Mouse (Mus musculus) CH12.LX (cell line): ENCODE measurements around the gene Foxo1.

ENCODE experiments used
- CTCF ChIP-seq, 2 experiments: IDR thresholded peaks in 1 of 2; conservative IDR thresholded peaks in 1 of 2; 2 replicates each; pipeline ENCODE4 v1.5.1; 2011 to 2012; ENCODE audit warnings: low read depth in 2 of 2, low read length in 2 of 2, improper control_type of control experiment in 1 of 2, inconsistent platforms in 1 of 2, mild to moderate bottlenecking in 1 of 2, moderate library complexity in 1 of 2
- EP300 ChIP-seq: IDR thresholded peaks from 2 replicates; pipeline ENCODE4 v1.6.1; 2011; ENCODE audit warnings: low read length, improper control_type of control experiment
- MAX ChIP-seq: IDR thresholded peaks from 2 replicates; pipeline ENCODE4 v1.6.1; 2011; ENCODE audit warnings: low read length, improper control_type of control experiment
- POLR2A ChIP-seq: IDR thresholded peaks from 2 replicates; pipeline ENCODE4 v1.6.1; 2011; ENCODE audit warnings: low read depth, mild to moderate bottlenecking, improper control_type of control experiment, low read length
- USF1 ChIP-seq: IDR thresholded peaks from 2 replicates; pipeline ENCODE4 v1.6.1; 2014; ENCODE audit warnings: low read depth, mild to moderate bottlenecking, inconsistent platforms, low read length, improper control_type of control experiment
- ZC3H11A ChIP-seq: IDR thresholded peaks from 2 replicates; pipeline ENCODE4 v1.6.1; 2012; ENCODE audit warnings: low read depth, mild to moderate bottlenecking, inconsistent platforms, low read length, improper control_type of control experiment
- ZMIZ1 ChIP-seq: IDR thresholded peaks from 2 replicates; pipeline ENCODE4 v1.6.1; 2012; ENCODE audit warnings: low read depth, mild to moderate bottlenecking, inconsistent platforms, low read length, improper control_type of control experiment

- TF ChIP-seq POLR2A (no peak), USF1 (no peak), EP300 (no peak), ZMIZ1 (no peak), MAX (no peak), ZC3H11A (no peak), CTCF (conservative IDR thresholded peaks at IDR 0.05 in 1 of 2, IDR thresholded peaks at IDR 0.05 in 1 of 2; ENCODE audit: low read depth in 2 of 2, low read length in 2 of 2) (no peak)
Measured at GRCm38 (mm10) chr3:52296224-52296760, 28.2 kb downstream of the Foxo1 start.
